Mouse (Mus musculus) limb, embryonic 12.5 days (tissue): ENCODE results near the gene Kansl1. TPM values are rescaled to one million over a fixed set of nuclear protein-coding genes. Genes with fewer than 3 reads are reported as not detected.

Experiments
- ATAC-seq: fragments of 200-750 bp; cut with Nextera tagmentation; 2 replicates; pipeline ENCODE4 v1.8.0; 2017; ENCODE audit warnings: low read depth, moderate TSS enrichment; ENCODE audit not compliant: insufficient number of reproducible peaks, insufficient read depth, low FRiP score, low TSS enrichment
- H3K27ac ChIP-seq: fragments of 300-500 bp; sonication (generic); 2 replicates; pipeline ENCODE4 v1.5.1; 2016; ENCODE audit warnings: mild to moderate bottlenecking, moderate library complexity
- H3K27me3 ChIP-seq: fragments of 300-500 bp; sonication (generic); 2 replicates; pipeline ENCODE4 v1.6.1; 2016; ENCODE audit warnings: mild to moderate bottlenecking, moderate library complexity
- H3K36me3 ChIP-seq: fragments of 300-500 bp; sonication (generic); 2 replicates; pipeline ENCODE4 v1.6.1; 2016; ENCODE audit warnings: mild to moderate bottlenecking, moderate library complexity
- H3K4me1 ChIP-seq: fragments of 300-500 bp; sonication (generic); replicated peaks from 2 replicates; pipeline ENCODE4 v1.6.1; 2016
- H3K4me2 ChIP-seq: fragments of 300-500 bp; sonication (generic); 2 replicates; pipeline ENCODE4 v1.6.1; 2016; ENCODE audit warnings: mild to moderate bottlenecking, moderate library complexity
- H3K4me3 ChIP-seq: fragments of 300-500 bp; sonication (generic); replicated peaks from 2 replicates; pipeline ENCODE4 v1.5.1; 2016; ENCODE audit warnings: mild to moderate bottlenecking
- H3K9ac ChIP-seq: fragments of 300-500 bp; sonication (generic); replicated peaks from 2 replicates; pipeline ENCODE4 v1.6.1; 2016; ENCODE audit warnings: mild to moderate bottlenecking, moderate library complexity
- H3K9me3 ChIP-seq: fragments of 300-500 bp; sonication (generic); 2 replicates; pipeline ENCODE4 v1.6.1; 2016; ENCODE audit warnings: mild to moderate bottlenecking, moderate library complexity
- WGBS: fragments of 180-500 bp; shearing (Covaris S2); methylation state at CpG from one replicate; pipeline ENCODE4 v1.1.7; 2016; 5-methylcytosine and 5-hydroxymethylcytosine counted together
- polyA plus RNA-seq: library from polyadenylated mRNA; unstranded; fragments of >200 nt; fragmentation: Nextera tagmentation; extraction: Ambion mirVana; gene quantifications from 2 replicates; pipeline ENCODE4 v1.2.1, GENCODE M21; 2016

Gene Kansl1
- polyA plus RNA-seq, 1 experiment from 2014 or later = 30.9 TPM

- 96% methylated on average over 13 of the region's 13 CpGs for WGBS
- Histone ChIP-seq H3K27me3 (peaks cover 34% of the 10 kb centered on the region), H3K4me3 (no peak overlapping the region), H3K27ac (no peak overlapping the region), H3K9me3 (no peaks in the 10 kb centered on the region), H3K4me2 (no peak overlapping the region), H3K36me3 (no peaks in the 10 kb centered on the region), H3K4me1 (peaks cover 21% of the 10 kb centered on the region), H3K9ac (no peak overlapping the region)
- ATAC-seq = no peak
Observed at GRCm38 (mm10) chr11:104306483-104306882, 162.2 kb downstream of the Kansl1 start.

DNA sequence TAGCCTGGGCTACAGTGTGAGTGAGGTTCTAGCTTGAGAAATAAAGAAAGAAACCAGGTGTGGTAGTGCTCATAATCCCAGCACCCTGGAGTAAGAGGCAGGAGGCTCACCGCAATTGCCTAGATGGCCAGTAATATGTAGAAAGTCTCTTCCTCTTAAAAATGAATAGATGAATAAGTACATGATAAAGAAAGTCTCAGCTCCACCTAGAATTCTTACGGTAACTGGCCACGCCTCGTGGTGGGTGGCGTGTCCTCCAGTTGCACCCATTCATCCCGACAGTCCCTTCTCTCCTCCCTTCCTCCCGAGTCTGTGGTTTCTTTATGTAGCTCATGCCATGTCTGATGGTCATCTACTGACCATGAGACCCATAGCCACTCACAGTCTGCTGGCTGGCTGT is 162.9 kb downstream of the Kansl1 start:
- Histone ChIP-seq H3K27ac (no peak overlapping the region), H3K36me3 (no peaks in the 10 kb centered on the region), H3K4me3 (no peak overlapping the region), H3K4me1 (peaks cover 21% of the 10 kb centered on the region), H3K9ac (no peak overlapping the region), H3K27me3 (peaks cover 26% of the 10 kb centered on the region), H3K9me3 (no peaks in the 10 kb centered on the region), H3K4me2 (no peak overlapping the region)
- ATAC-seq = no peak
- 91% methylated on average over 7 of the region's 7 CpGs for WGBS

DNA sequence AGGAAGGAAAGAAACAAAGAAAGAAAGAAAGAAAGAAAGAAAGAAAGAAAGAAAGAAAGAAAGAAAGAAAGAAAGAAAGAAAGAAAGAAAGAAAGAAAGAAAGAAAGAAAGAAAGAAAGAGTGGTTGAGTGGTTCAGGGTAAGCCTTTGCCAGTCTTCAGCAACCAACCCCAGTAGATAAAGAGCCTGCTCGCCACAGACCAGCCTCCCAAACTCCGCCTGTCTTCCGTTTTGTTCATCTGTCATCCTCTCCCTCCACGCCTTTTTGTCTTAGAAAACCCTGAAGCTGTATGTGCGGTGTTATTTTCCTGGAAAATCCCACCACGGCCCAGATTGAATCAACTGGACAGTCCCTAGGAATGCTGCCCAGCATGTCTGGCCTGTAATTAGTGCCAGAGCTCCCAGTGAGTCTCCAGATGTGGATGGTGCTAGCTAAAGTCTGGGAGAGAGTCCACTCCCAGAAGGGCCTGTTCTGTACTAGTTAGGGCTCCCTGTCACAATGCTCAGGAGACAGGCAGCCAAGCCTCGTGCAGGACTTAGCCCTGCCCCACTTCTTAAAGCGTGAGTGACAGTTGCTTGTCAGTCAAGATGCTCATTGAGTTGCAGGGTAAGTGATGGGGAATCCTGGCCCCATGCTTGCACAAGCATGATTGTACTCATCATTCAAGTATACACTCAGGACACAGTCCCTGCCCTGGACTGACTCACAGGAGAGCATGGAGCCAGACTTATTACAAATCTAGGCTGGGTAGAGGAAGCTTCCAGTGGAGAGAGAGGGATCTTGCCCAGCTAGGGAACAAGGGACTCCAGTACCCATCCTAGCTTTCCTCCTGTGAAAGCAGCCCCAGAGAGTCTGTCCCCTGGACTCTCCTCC is 165.3 kb downstream of the Kansl1 start:
- H3K4me2 ChIP-seq = no peak overlapping the region
- no peaks in the 10 kb centered on the region for H3K36me3 ChIP-seq
- H3K27ac ChIP-seq = 0 out of 2 replicates have a peak overlapping the region, but pooled peaks have one; percentile 17
- 0 out of 2 replicates have a peak, but pooled peaks cover 4% of the 10 kb centered on the region for H3K27me3 ChIP-seq
- H3K9ac ChIP-seq = no peak overlapping the region
- H3K9me3 ChIP-seq = no peaks in the 10 kb centered on the region
- H3K4me1 ChIP-seq = peaks cover 16% of the 10 kb centered on the region
- no peak for ATAC-seq
- H3K4me3 ChIP-seq = no peak overlapping the region
- 31% methylated on average over 8 of the region's 8 CpGs for WGBS

DNA sequence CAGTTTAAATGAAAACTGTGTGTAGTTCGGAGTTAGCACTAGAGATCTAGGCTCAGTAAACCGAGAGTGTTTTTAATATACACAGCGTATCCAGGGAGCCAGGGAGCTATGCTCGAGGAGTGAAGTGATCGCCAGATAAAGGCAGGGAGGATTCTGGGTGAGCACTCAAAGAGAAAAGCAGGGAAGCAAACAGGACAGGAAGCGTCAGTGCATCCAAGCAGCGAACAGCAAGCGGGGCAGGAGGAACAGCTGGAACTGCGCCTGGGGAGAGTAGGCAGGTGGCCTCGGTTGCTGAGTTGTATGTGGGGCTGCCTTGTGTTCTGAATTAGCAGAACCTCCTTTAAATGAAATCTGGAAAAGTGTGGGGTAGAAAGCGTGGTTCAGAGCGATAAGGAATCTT is 166.0 kb downstream of the Kansl1 start:
- 41% methylated on average over 12 of the region's 12 CpGs for WGBS
- H3K4me2 ChIP-seq = peak overlapping the region; percentile 17; the same call in 1 of the 2 replicates
- no peak for ATAC-seq
- no peaks in the 10 kb centered on the region for H3K36me3 ChIP-seq
- peaks cover 16% of the 10 kb centered on the region for H3K4me1 ChIP-seq
- no peak overlapping the region for H3K27ac ChIP-seq
- H3K4me3 ChIP-seq = no peak overlapping the region
- H3K27me3 ChIP-seq = 0 out of 2 replicates have a peak, but pooled peaks cover 4% of the 10 kb centered on the region
- no peak overlapping the region for H3K9ac ChIP-seq
- H3K9me3 ChIP-seq = no peaks in the 10 kb centered on the region

GRCm38 (mm10) chr11:104297671-104298070 is 171.0 kb downstream of the Kansl1 start:
- ATAC-seq = no peak
- H3K27me3 ChIP-seq = no peaks in the 10 kb centered on the region
- peaks cover 13% of the 10 kb centered on the region for H3K4me1 ChIP-seq
- H3K4me2 ChIP-seq = no peak overlapping the region
- H3K9me3 ChIP-seq = no peaks in the 10 kb centered on the region
- no peak overlapping the region for H3K9ac ChIP-seq
- H3K36me3 ChIP-seq = no peaks in the 10 kb centered on the region
- no peak overlapping the region for H3K4me3 ChIP-seq
- WGBS = 93% methylated on average over 3 of the region's 3 CpGs
- H3K27ac ChIP-seq = no peak overlapping the region

DNA sequence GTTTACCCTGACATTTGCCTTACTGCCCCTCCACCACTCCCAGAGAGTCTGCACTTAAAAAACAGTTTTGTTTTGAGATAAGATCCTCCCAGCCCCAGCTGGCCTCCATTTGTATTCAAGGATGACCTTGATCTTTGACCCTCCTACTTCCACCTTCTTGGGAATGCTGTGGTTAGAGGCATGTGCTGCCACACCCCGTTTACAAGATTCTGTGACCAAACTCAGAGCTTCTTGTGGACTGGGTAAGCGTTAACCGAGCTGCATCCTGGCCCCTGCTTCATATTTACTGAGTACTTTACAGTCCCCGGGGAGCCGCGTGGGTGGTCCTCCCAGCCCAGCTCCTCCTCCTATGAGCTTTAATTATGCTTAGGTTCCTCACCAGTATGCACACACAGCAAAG is 173.0 kb downstream of the Kansl1 start:
- no peak for ATAC-seq
- Histone ChIP-seq H3K4me1 (peaks cover 5% of the 10 kb centered on the region; the same call in 1 of the 2 replicates), H3K27me3 (no peaks in the 10 kb centered on the region), H3K9ac (no peak overlapping the region), H3K4me3 (no peak overlapping the region), H3K4me2 (no peak overlapping the region), H3K27ac (no peak overlapping the region), H3K9me3 (no peaks in the 10 kb centered on the region), H3K36me3 (no peaks in the 10 kb centered on the region)
- 24% methylated on average over 6 of the region's 6 CpGs for WGBS

DNA sequence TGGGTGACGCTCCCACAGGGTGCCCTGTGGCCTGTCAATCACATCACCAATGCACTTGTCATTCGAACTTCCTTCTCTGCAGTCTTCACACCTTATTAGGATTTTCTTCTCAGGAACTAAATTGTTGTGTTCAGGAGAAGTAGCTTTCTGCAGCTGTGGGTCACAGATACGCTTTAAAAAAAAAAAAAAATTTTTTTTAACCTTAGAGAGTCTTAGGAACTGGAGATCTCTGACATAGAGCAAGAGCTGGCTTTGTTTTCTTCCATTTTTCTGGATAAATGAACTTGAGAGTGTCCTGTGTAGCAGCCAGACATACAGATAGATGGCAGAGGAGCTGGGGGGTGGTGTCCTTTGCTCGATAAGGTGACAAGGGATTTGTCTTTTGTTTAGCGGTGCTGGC is 173.5 kb downstream of the Kansl1 start:
- no peak overlapping the region for H3K9ac ChIP-seq
- H3K4me2 ChIP-seq = no peak overlapping the region
- no peak for ATAC-seq
- no peak overlapping the region for H3K27ac ChIP-seq
- H3K4me3 ChIP-seq = no peak overlapping the region
- 67% methylated on average over 5 of the region's 5 CpGs for WGBS
- no peaks in the 10 kb centered on the region for H3K27me3 ChIP-seq
- H3K4me1 ChIP-seq = peaks cover 5% of the 10 kb centered on the region; the same call in 1 of the 2 replicates
- no peaks in the 10 kb centered on the region for H3K36me3 ChIP-seq
- no peaks in the 10 kb centered on the region for H3K9me3 ChIP-seq

GRCm38 (mm10) chr11:104293241-104293640 is 175.4 kb downstream of the Kansl1 start:
- Histone ChIP-seq H3K9me3 (no peaks in the 10 kb centered on the region), H3K4me1 (peaks cover 14% of the 10 kb centered on the region; the same call in 1 of the 2 replicates), H3K36me3 (no peaks in the 10 kb centered on the region), H3K4me2 (no peak overlapping the region), H3K27ac (no peak overlapping the region), H3K27me3 (no peaks in the 10 kb centered on the region), H3K4me3 (no peak overlapping the region), H3K9ac (no peak overlapping the region)
- 78% methylated on average over 9 of the region's 9 CpGs for WGBS
- no peak for ATAC-seq

DNA sequence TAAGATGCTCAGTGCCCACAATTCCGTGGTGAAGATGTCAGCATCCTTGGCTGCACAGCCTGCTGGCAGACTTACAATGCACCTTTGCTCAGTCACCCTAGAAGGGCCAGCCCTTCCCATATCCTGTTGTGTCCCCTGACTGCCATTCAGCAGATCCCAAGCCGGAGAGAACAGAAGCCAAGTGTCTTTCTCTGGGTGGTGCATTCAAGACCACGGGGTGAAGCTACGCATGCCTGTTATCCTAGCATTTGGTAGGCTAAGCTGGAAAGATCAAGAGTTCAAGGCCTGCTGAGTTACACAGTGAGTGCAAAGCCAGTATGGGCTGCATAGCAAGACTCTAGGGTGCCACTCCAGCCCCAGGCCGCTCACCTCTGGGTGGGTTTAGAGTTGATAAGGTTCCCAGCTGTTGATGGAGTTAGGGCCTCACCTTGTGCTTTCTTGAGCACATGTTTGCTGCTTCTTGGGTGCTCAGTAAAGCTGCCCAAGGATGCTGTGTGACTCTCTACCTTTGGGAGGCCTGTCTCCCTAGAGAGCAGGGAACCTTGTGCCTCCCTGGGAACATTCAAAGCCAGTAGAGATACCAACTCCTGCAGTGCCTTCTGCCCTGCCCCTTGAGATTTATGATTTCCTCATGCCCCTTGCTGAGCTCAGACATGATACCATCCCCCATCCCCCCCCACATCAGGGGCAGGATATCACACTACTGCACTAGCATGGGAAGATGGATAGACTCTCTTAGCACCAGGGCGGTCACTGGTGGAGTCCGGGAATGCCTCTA is 176.0 kb downstream of the Kansl1 start:
- no peaks in the 10 kb centered on the region for H3K27me3 ChIP-seq
- no peak overlapping the region for H3K4me3 ChIP-seq
- H3K9me3 ChIP-seq = no peaks in the 10 kb centered on the region
- peaks cover 14% of the 10 kb centered on the region; the same call in 1 of the 2 replicates for H3K4me1 ChIP-seq
- H3K4me2 ChIP-seq = no peak overlapping the region
- H3K36me3 ChIP-seq = no peaks in the 10 kb centered on the region
- no peak overlapping the region for H3K27ac ChIP-seq
- WGBS = 88% methylated on average over 7 of the region's 7 CpGs
- no peak for ATAC-seq
- H3K9ac ChIP-seq = no peak overlapping the region

GRCm38 (mm10) chr11:104289199-104290031 is 179.2 kb downstream of the Kansl1 start:
- Histone ChIP-seq H3K4me1 (peaks cover 9% of the 10 kb centered on the region; the same call in 1 of the 2 replicates), H3K4me3 (no peak overlapping the region), H3K36me3 (no peaks in the 10 kb centered on the region), H3K9me3 (no peaks in the 10 kb centered on the region), H3K27me3 (no peaks in the 10 kb centered on the region), H3K27ac (peak overlapping the region; percentile 62), H3K4me2 (peak overlapping the region; percentile 5; the same call in 1 of the 2 replicates), H3K9ac (no peak overlapping the region)
- 15% methylated on average over 13 of the region's 13 CpGs for WGBS
- ATAC-seq = peak; percentile 68
